Mouse (Mus musculus): ENCODE measurements at regions not wholly inside any gene's neighbourhood (a gene's known extent, or its start where the extent isn't known, plus 50 kb on each side); places are given as distances from the start of the nearest gene placed in this dataset.
"Not testable (repeated sequence)": the region's sequence is repeated elsewhere in the genome, so short reads cannot be mapped to it uniquely, and the experiment has no call there.

DNA sequence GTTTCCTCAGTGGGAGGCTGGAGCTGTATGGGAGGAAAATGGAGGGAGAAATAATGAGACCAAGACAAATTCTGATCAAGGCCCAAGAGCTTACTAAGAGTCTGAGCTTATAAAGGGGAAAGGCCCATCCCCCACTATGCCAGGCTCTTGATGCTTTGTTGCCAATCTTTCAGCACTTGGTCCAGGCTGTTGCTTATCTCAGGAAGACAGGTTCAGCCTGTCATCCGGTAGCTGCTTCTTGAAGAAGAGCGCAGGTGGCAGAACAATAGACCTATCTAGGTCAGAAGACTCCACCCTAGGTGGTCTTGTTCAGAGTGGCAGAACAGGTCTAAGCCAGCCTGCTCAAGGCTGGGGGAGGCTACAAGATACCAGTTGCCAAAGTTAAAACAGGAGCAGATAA lies 466.2 kb upstream of the Tbl1xr1 start:
- no peak for DNase-seq (ENCODE audit: low spot score in 2 of 2)

GRCm38 (mm10) chr3:21621745-21622144 lies 454.7 kb upstream of the Tbl1xr1 start:
- DNase-seq (ENCODE audit: low spot score in 2 of 2) = no peak

- no peak for DNase-seq (ENCODE audit: low spot score in 2 of 2)
Observed at GRCm38 (mm10) chr3:21625039-21625438, 451.4 kb upstream of the Tbl1xr1 start.

- no peak for DNase-seq (ENCODE audit: low spot score in 2 of 2)
Observed at GRCm38 (mm10) chr3:21626029-21626428, 450.4 kb upstream of the Tbl1xr1 start.

DNA sequence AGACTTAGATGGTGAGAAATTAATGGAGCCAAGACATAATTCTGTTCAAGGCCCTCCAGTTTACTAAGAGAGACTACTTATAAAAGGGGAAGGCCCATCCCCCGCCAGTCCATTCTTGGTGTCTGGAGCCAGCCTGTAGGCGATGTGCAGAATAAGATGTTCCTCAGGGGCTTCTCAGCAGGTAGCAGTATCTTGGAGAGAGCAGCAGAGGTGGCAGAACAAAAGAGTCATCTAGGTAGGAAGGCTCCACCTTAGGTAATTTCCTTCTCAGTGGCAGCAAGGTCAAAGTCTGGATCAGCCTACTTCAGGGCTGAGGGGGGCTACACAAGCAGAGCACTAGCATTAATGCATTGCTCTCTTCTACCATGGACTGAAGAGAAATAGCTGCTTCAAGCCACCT lies 449.4 kb upstream of the Tbl1xr1 start:
- not testable (repeated sequence) for DNase-seq (ENCODE audit: low spot score in 2 of 2)

DNA sequence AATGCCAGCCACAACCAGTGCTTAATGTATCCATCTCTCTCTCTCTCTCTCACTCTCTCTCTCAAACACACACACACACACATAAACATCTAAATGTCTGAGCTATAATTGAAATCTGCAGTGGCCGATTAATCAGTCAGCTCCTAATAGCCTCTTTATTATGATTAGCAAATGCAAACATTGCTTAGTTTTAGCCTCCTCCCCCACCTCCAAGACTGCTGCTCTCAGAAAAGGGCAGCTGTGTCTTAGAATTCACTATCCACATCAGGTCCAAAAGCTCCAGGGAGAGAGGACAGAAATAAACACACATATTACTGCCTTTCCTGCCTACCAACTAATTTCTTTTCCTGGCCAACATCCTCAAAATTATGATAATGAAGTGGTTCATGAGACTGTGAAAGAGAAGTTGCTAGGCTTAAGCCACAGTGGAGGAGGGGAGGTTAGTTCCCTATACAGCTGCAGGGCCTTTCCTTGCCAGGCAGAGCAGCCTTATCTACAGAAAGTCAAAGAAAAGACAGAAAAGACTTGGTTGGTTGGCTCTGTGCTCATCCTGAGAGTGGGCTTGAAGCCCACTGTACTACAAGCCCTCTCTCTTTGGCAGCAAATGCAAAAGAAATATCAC lies 442.7 kb upstream of the Tbl1xr1 start:
- no peak for DNase-seq (ENCODE audit: low spot score in 2 of 2)

DNA sequence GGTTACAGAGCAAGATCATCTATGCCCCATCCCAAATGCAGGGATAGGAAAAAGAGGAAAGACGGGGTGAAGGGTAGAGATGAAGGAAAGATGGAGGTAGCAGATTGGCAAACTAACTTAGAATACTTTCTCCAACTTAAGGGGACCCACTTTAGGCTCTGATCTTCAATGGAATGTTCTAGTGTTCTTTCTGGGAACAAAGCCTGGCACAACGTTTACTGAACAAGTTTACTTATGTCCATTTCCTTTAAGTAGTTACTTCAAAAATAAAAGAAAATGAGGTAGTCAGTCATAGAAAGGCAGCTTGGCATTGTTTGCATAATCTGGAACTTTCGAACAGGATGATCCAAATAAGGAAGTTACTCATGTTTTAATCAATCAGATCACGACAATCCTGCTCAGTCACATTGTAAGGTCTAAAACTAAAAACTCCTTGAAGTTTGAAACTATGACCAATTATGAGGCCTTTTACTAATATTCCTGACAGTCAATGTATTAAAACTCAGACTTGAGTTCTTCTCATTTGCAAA lies 441.7 kb upstream of the Tbl1xr1 start:
- DNase-seq (ENCODE audit: low spot score in 2 of 2) = no peak

GRCm38 (mm10) chr3:21638886-21639285 lies 437.6 kb upstream of the Tbl1xr1 start:
- DNase-seq (ENCODE audit: low spot score in 2 of 2) = no peak

DNA sequence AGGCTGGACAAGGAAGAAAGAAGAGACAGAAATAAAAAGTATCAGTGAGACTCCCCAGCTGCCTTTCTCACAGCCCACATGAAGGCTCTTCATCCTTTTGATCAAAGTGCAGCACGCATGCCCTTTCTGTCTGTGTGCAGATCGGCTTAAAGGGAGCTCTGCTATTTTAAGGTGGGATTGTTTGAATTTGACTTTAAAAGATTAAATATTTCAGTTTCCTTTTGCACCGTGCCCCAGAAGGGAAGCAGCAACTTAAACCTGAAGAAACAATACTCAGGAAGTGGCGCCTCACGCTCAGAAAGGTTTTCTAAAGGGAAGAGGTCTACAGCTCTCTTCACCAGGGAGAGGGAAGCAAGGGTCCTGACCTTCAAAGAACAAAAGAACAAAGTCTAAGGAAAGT lies 436.9 kb upstream of the Tbl1xr1 start:
- no peak for DNase-seq (ENCODE audit: low spot score in 2 of 2)

DNA sequence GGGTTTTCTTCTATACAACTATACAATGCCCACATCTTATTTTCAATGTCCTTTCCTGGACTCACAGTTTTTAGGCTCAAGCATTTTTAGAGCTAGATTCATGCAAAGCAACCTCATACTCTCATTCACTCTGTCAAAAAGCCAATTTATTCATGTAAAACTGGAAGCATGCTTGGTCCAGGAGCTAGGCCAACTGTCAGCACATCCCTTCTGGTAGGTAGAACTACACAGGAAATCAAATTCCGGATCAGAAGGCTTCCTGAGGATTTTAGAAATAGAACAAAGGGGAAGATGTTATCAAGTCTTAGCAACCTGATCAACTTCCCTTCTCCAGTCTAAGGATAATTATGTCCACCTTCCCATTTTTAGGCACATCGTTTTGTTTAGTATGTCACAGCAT lies 432.4 kb upstream of the Tbl1xr1 start:
- DNase-seq (ENCODE audit: low spot score in 2 of 2) = no peak

- DNase-seq (ENCODE audit: low spot score in 2 of 2) = no peak
Observed at GRCm38 (mm10) chr3:21645268-21645667, 431.2 kb upstream of the Tbl1xr1 start.

DNA sequence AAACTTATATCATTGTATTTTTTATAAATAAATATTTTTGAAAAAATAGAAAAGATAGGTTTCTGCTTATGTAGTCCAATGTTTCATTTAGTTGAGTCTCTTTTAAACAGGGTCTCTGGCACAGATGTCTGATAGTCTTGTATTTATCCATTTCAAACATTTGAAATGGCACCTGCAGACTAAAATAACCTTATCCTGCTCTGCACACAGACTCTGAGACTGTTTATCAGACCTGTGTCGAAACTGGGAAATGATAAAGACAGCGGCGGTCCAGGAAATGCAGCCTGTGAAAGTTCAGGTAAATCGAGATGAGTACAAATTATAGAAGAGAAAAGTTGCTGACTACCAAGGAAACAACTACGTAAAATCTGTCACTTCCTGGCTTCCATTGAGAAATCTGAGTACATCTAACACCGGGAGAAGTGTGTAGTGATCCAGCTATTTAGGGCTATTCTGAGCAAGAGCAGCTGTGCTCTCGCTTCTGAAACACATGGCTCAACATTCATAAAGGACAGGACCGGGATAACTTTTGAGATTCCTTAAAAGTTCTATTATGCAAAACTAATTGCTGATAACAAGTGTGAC lies 426.5 kb upstream of the Tbl1xr1 start:
- no peak for DNase-seq (ENCODE audit: low spot score in 2 of 2)

DNA sequence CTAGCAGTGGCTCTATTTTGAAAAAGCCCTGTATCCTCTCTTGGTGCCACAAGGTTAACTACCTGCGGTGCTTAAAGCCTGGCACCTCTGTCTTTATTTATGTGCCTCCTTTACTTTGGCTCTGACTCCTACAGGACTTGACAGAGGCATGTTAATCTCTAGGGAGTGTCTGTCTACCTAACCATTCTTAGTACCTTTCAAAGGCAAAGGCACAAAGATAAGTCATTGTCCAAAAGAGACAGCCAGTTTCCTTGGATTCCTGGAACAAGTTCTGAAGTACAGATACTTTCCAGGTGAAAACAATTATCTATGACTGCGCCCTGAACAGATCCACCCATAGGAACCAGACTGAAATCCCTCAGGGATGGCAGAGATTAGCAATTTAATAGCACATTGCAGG lies 421.2 kb upstream of the Tbl1xr1 start:
- no peak for DNase-seq (ENCODE audit: low spot score in 2 of 2)

GRCm38 (mm10) chr3:21667349-21668143 lies 408.9 kb upstream of the Tbl1xr1 start:
- DNase-seq (ENCODE audit: low spot score in 2 of 2) = no peak

GRCm38 (mm10) chr3:21671885-21672284 lies 404.6 kb upstream of the Tbl1xr1 start:
- DNase-seq (ENCODE audit: low spot score in 2 of 2) = no peak

GRCm38 (mm10) chr3:21672492-21672891 lies 404.0 kb upstream of the Tbl1xr1 start:
- DNase-seq (ENCODE audit: low spot score in 2 of 2) = no peak

GRCm38 (mm10) chr3:21673466-21673865 lies 403.0 kb upstream of the Tbl1xr1 start:
- no peak for DNase-seq (ENCODE audit: low spot score in 2 of 2)

- no peak for DNase-seq (ENCODE audit: low spot score in 2 of 2)
Observed at GRCm38 (mm10) chr3:21678265-21678664, 398.2 kb upstream of the Tbl1xr1 start.

DNA sequence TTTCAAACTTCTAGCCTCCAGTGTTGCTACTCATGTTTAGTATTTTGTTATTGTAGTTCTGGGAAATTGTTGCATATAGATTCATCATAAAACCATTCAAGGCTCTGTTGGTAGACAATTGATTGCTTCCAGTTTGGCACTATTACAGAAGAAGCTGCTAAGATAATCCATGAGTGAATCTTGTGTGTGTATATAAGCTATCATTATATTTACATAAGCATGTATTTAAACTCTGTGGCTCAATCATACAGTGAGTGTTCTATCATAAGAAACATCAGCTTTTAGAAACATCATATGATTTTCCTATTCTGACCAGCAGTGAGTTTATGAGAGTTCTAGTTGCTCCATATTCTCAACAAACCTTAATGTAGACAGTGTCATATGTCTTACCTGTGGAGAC lies 397.7 kb upstream of the Tbl1xr1 start:
- DNase-seq (ENCODE audit: low spot score in 2 of 2) = no peak

- DNase-seq (ENCODE audit: low spot score in 2 of 2) = not testable (repeated sequence)
Observed at GRCm38 (mm10) chr3:21697980-21698672, 378.3 kb upstream of the Tbl1xr1 start.

- DNase-seq (ENCODE audit: low spot score in 2 of 2) = no peak
Observed at GRCm38 (mm10) chr3:21699526-21699925, 376.9 kb upstream of the Tbl1xr1 start.

- no peak for DNase-seq (ENCODE audit: low spot score in 2 of 2)
Observed at GRCm38 (mm10) chr3:21700326-21700725, 376.1 kb upstream of the Tbl1xr1 start.

Data from adrenal gland, postnatal 4 days (tissue).